Mouse (Mus musculus) gastrocnemius, postnatal 4 days (tissue): ENCODE results near the gene Nfatc2. TPM values are rescaled to one million over a fixed set of nuclear protein-coding genes. Genes with fewer than 3 reads are reported as not detected.
A peak's percentile ranks its signal among the peaks of the same experiment; 100 is the strongest.

Experiments
- DNase-seq, 2 experiments: peaks; one replicate each; pipeline ENCODE4 v3.0.0; 2021 to 2022; ENCODE audit warnings: low spot score in 2 of 2, mixed read lengths in 2 of 2
- total RNA-seq, 2 experiments: library from RNA; stranded (reverse); gene quantifications; 2 replicates each; pipeline ENCODE4 v1.2.3; 2021

Gene Nfatc2
- total RNA-seq, 2 experiments from 2014 or later, result 23.5 to 24.7 TPM

DNA sequence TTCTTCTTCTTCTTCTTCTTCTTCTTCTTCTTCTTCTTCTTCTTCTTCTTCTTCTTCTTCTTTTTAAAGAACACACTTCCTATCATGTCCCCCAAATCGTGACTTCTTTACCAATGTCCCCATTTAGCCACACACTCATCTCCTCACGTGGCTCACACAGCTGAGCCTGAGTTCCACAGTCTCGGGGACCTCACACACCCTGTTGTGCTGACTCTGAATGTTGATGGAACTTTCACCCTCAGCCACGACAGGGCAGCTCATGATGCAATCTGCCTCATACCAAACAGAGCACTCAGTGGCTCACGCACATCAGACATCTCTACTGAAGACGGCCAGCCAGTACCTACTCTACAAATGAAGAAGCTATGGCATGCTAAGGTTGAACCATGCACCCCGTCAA, 60.2 kb downstream of the Nfatc2 start:
- no peak for DNase-seq

DNA sequence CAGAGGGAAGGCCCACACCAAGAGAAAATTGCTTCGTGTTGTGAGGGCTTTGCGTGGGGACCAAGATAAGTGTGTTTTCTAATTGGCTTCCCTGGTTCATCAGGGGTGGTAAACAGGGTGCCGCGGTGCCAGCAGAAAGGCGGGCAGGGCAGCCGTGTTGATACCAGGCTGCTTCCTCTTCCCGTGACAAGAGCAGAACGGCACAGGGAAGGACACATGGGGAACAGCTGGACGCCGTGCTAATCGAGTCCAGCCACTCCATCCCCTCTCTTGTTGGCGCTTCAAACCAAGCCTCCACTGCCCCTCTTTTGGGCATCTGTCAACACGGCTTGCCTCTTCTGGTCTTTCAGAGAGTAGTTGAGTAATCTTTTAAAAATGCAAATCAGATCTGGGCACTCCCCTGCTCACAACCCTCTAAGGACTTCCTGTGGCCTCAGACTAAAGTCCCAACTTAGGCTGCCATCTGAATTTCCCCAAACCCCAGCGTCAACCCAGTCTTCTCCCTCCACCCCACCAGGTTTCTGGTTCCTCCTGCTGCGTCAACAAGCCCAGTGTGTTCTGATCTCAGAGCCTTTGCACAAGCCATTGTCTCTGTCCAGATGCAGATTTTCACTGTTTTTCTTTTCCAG, 61.7 kb downstream of the Nfatc2 start:
- no peak for DNase-seq

- no peak for DNase-seq
Measured at GRCm38 (mm10) chr2:168539026-168539425, 62.4 kb downstream of the Nfatc2 start.

- DNase-seq, result no peak
Measured at GRCm38 (mm10) chr2:168532061-168532833, 69.2 kb downstream of the Nfatc2 start.

- DNase-seq, result no peak
Measured at GRCm38 (mm10) chr2:168528551-168528950, 72.9 kb downstream of the Nfatc2 start.

DNA sequence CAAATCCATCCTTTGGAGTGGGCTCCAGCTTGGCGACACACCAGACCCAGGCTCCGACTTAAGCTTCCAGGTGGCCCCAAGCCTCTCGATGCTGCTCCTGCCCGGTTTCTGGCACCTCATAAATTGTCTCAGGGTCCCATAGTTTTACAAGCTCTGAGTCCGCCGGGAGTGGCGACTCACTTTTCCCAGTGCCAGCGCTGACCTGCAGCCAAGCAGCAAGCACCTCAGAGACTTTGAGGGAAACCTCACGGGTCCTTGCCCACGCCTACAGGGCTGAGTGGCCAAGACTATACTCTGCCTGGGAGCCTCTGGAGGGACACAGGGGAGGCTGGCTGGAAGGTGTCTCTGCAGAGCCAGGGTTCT, 74.0 kb downstream of the Nfatc2 start:
- no peak for DNase-seq

DNA sequence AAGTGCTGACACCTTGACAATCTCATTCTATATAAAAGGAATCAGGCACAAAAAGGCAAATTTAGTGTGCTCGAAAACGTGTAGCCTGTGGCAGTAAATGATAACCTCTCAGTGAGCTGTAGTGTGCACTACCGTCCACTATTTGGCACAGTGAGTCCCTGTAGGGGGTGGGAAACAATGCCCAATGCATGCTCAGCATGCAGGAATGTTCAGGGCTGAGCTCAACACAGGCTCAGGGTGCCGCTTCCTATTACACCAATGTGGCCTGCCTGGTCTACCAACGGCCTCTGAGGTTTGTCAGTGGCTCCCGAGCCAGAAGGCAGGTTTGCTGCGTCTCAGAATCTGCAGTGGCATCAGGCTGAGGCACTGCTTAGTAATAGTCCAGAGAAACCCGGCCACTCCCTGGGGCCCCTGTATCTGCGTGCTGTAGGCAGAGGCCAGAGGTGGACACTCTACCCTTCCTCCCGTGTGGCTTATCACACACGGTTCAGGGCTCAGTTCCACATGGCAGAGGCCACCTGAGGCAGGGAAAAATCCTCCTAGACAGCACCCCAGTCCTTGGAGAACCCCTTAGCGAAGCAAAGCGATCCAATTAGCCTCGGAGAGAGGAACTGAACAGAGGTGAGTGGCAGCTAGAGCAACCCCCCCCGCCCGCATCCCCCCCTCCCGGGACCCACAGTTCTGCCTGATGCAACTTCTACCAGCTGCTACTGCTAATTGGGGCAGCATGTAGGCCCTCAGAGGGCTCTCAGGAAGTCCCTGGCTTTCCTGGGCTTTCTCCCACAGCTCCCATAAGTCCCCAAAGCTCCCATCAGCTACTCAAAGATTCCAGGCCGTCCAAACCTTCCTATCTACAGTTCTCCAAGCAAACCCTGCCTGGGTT, 74.7 kb downstream of the Nfatc2 start:
- DNase-seq, result no peak

DNA sequence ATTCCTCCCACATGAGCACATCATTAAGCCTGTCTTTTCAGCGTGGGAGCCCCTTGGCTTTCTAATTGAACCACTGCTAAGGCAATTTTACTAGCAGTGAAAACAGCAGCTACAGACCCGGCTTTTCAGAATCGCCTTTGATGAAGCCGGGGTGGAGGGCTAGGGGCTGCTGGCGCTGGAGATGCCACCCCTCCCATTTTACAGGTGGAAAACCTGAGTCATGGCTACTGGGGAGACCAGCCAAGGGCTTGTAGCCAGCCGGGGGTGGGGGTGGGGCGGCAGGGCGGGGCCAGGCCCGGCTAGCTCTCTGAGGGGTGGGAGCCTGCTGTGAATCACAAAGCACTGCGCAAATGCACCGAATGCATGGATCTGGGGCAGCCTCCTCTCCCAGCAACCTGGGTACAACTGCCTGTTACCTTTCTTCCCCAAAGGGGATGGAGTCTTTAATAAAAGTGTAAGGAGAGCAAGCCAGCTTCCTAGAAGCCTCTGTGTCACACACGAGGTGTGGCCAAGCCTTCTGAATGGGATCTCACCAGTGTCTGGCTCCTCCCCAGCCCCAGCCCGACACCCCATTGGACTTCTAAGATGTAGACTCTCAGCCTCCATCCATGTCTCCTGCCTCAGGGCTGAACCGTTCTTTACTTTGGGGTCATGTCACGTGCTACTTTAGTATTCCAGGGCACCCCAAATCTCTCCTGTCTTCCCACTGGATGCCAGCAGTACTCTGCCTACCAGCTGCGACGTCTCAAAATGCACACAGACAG, 75.9 kb downstream of the Nfatc2 start:
- DNase-seq, result no peak

DNA sequence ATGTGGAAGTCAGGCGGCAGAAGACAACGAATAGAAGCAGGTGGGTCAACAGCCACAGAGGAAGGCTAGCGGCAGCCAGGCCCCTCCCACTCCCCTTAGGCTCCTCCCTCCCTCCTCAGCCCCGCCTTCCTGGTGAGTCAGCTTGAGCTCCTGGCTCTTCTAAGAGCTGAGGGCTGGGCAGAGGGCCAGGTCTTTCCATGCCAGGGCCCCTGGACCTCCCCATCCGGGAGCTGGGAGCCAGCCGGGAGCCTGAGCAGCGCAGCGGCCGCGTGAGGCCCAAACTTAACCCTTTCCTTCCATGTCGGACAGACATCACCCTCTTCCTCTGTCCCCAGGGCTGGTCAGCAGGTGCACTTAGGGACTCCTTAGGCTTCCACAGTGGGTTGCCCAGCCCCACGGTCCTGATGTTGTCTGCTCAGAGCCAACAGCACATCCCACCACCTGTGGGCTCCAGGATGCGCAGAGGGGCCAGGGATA, 76.5 kb downstream of the Nfatc2 start:
- peak; percentile 93 to 98 for DNase-seq

- DNase-seq, result no peak
Measured at GRCm38 (mm10) chr2:168522247-168522646, 79.2 kb downstream of the Nfatc2 start.

DNA sequence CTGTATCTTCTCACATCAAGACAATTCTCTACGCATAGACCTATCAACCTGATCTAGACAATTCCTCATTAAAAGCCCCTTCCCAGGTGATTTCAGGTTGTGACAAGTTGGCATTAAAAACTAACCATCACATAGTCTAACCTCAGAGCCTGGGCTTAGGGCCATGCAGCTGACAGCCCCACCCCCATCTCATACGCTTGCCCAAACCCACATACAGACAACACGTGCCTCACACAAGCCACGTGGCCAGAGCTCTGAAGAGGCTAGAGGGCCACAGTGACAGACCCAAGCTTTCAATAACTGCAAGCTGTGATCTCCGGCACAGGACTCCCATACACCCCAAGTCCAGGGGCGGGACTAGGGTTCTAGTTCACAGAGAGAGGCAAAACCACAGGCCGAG, 80.7 kb downstream of the Nfatc2 start:
- no peak for DNase-seq

DNA sequence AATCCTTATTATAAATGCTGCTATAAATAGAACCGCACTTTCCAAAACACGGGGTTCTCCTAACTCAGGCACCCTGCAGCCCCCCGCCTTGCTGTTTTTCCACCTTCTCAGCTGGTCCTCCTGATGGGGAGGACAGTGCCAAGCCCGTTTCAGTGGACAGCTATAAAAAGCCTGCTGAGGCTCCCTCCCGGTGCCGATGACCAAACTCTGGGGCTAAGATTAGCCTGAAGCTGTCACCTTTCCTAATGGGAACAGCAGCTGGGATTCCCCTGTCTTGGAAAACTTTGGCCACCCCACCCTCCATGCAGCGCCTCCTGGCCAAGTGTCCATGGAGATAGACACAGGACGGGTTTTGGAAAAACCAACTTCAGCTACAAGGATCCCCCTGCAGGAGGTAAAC, 81.9 kb downstream of the Nfatc2 start:
- DNase-seq, result peak in 1 of 2 experiments; percentile 37

GRCm38 (mm10) chr2:168518256-168518659, 83.2 kb downstream of the Nfatc2 start:
- peak; percentile 67 to 82 for DNase-seq

GRCm38 (mm10) chr2:168517774-168518173, 83.7 kb downstream of the Nfatc2 start:
- DNase-seq, result no peak

- DNase-seq, result no peak
Measured at GRCm38 (mm10) chr2:168516717-168517116, 84.7 kb downstream of the Nfatc2 start.

DNA sequence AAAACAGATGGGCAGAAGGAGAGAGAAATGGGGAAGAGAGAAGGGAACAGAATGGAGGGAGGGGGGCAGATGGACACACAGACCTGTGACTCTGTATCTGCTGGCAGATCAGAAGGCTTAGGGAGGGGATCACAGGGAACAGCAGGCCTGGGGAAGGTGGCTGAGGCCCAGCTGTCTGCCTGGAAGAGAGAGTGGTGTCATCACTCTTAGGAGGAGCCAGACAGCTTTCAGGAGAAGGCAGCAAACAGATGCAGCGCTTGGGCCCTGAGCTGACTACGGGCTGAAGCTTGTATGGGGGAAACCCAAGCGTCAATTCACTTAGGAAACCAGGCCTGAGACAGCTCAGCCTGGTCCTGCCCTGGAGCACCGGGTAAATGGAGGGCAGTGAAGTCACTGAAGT, 86.0 kb downstream of the Nfatc2 start:
- no peak for DNase-seq

GRCm38 (mm10) chr2:168514131-168514530, 87.3 kb downstream of the Nfatc2 start:
- no peak for DNase-seq

- no peak for DNase-seq
Measured at GRCm38 (mm10) chr2:168511529-168511928, 89.9 kb downstream of the Nfatc2 start.

DNA sequence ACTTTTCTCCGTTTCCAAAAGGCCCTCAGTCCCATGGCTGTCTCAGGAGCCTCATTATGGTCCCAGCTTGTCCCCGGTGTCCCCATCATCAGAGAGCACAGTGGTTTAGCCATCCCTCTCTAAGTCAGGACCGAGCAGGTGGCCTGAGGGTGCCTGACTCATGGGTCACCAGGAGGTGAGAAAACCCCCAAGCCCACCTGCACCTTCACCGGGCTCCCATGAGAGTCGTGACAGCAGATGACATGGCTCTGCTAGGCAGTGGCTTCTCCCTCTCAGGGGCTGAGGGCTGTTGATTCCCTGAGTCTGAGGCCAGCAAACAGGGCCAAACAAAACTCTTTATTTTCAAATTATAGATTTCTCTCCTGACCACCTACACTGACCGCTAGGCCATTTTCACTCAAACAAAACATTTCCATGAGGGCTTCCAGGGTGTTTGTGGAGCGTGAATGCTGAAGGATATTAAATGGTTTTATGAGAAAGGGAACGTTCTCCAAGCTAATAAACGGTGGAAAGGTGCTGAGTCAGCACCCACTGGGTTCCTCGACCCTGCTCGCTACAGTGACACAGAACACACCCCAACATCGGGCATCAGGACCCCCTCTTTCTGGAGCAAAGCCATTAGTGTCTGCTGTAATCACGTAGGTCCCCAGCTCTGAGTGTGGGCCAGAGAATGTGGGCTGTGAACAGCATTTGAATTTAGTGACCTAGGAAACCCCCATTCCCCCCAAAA, 92.8 kb downstream of the Nfatc2 start:
- no peak for DNase-seq

DNA sequence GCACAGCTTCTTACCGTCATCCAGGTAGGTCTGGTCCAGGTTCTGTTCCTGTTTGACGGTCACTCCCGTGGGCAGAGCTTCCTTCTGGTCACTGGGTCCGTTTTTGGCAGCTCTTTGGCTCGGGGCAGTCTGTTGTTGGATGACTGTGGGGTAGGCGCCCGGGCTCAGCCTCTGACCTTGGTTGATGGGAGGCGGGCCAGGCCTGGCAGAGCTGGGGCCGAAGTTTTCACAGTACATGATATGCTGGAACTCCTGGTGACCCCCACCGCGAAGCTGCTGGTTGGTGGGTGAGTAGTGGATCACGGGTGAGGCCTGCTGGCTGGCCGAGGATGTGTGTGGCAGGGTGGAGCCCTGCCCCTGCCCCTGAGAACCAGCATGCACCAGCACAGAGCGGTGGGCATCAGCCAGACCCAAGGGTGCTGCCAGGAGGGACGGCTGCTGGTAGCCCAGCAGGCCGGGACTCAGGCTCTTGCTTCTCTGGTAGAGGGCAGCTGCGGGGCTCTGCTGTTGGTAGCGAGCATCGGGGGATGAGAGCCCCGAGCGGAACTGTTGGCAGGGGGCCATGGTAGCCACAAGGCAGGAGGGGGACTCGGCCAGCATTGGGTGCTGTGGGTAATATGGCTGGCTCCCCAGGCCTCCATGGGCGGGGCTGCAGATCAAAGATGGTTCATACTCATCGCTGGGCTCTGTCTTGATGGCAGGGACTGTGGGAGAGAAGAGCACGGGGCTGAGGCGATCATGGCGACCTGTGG, 96.8 kb downstream of the Nfatc2 start:
- DNase-seq, result no peak
